Mouse (Mus musculus): Measurements from ENCODE around the gene Defa26. TPM values are rescaled to one million over a fixed set of nuclear protein-coding genes. Genes with fewer than 3 reads are reported as not detected.
"Not testable (repeated sequence)": the region's sequence is repeated elsewhere in the genome, so short reads cannot be mapped to it uniquely, and the experiment has no call there.

The Defa26 gene
- total RNA-seq (2021) = not detected
- long read RNA-seq, experiment 1 = 0 reads
- long read RNA-seq, experiment 2 = 0 reads

GRCm38 (mm10) chr8:21617883-21618282, at the start of gene Defa26:
Defa26 (plus strand) TSS chr8:21618183.
- DNase-seq (ENCODE audit: low spot score in 2 of 2); intact Hi-C loops (cut with DNase I): not testable (repeated sequence)

- intact Hi-C loops (cut with DNase I); DNase-seq (ENCODE audit: low spot score in 2 of 2): not testable (repeated sequence)
Observed at GRCm38 (mm10) chr8:21582706-21583105, 35.3 kb upstream of the Defa26 start, which contains the start of gene Defa28. Defa28 (plus strand) TSS chr8:21583006.

GRCm38 (mm10) chr8:21594408-21594807, 23.6 kb upstream of the Defa26 start, which contains the start of gene Gm7861:
Gm7861 (minus strand) TSS chr8:21594508.
- intact Hi-C loops (cut with DNase I); DNase-seq (ENCODE audit: low spot score in 2 of 2): not testable (repeated sequence)

GRCm38 (mm10) chr8:21655480-21655879, 37.5 kb downstream of the Defa26 start, which contains the start of gene Defa17:
Defa17 (plus strand) TSS chr8:21655780.
- DNase-seq (ENCODE audit: low spot score in 2 of 2); intact Hi-C loops (cut with DNase I): not testable (repeated sequence)

GRCm38 (mm10) chr8:21665497-21665896, 47.5 kb downstream of the Defa26 start, which contains the start of gene Defa34:
Defa34 (plus strand) TSS chr8:21665797.
- DNase-seq (ENCODE audit: low spot score in 2 of 2); intact Hi-C loops (cut with DNase I): not testable (repeated sequence)

Other genes with a start within 250 kb of the Defa26 start
- not detected for gene Defa2, start 239.7 kb upstream of the Defa26 start, total RNA-seq (2021)
- not detected for gene Defa33, start 226.4 kb upstream of the Defa26 start, total RNA-seq (2021)
- gene Defa36, start 190.8 kb upstream of the Defa26 start, total RNA-seq (2021) = not detected
- not detected for gene Gm7849, start 161.6 kb upstream of the Defa26 start, total RNA-seq (2021)
- gene Defa20, start 108.9 kb upstream of the Defa26 start, total RNA-seq (2021) = not detected
- gene Defa32, start 89.2 kb upstream of the Defa26 start, total RNA-seq (2021) = not detected
- gene Defa37, start 52.8 kb upstream of the Defa26 start, total RNA-seq (2021) = not detected
- gene Defa28, start 35.2 kb upstream of the Defa26 start, total RNA-seq (2021) = not detected
- not detected for gene Gm7861, start 23.7 kb upstream of the Defa26 start, total RNA-seq (2021)
- gene Defa17, start 37.6 kb downstream of the Defa26 start, total RNA-seq (2021) = not detected
- gene Defa34, start 47.6 kb downstream of the Defa26 start, total RNA-seq (2021) = not detected
- not detected for gene AY761184, start 85.5 kb downstream of the Defa26 start, total RNA-seq (2021)
- not detected for gene Defa24, start 116.3 kb downstream of the Defa26 start, total RNA-seq (2021)
- not detected for gene Defb50, start 205.4 kb downstream of the Defa26 start, total RNA-seq (2021)
- gene Defb2, start 221.7 kb downstream of the Defa26 start, total RNA-seq (2021) = not detected
- not detected for gene Defb10, start 240.7 kb downstream of the Defa26 start, total RNA-seq (2021)